Mouse (Mus musculus): Measurements from ENCODE around the gene Mzt1.
A peak's percentile ranks its signal among the peaks of the same experiment; 100 is the strongest.
"Not testable (repeated sequence)": the region's sequence is repeated elsewhere in the genome, so short reads cannot be mapped to it uniquely, and the experiment has no call there.

The Mzt1 gene

GRCm38 (mm10) chr14:99046031-99046781 is at the start of gene Mzt1, which contains the start of gene Bora:
Gene Mzt1, minus strand, starts transcription at chr14:99046134.
Gene Bora, plus strand, starts transcription at chr14:99046222.
- peak; percentile 95 for DNase-seq (ENCODE audit: low spot score in 2 of 2)

GRCm38 (mm10) chr14:99088947-99089346 is 43.0 kb upstream of the Mzt1 start:
- no peak for DNase-seq (ENCODE audit: low spot score in 2 of 2)

GRCm38 (mm10) chr14:99071146-99071545 is 25.2 kb upstream of the Mzt1 start:
- DNase-seq (ENCODE audit: low spot score in 2 of 2) = no peak

GRCm38 (mm10) chr14:99063091-99063490 is 17.2 kb upstream of the Mzt1 start:
- no peak for DNase-seq (ENCODE audit: low spot score in 2 of 2)

- DNase-seq (ENCODE audit: low spot score in 2 of 2) = peak; percentile 37 to 48
These were observed 14.7 kb upstream of the Mzt1 start for GRCm38 (mm10) chr14:99060616-99061015.

- DNase-seq (ENCODE audit: low spot score in 2 of 2) = no peak
These were observed 13.1 kb upstream of the Mzt1 start for GRCm38 (mm10) chr14:99058959-99059586.

- no peak for DNase-seq (ENCODE audit: low spot score in 2 of 2)
These were observed 848 bp upstream of the Mzt1 start for GRCm38 (mm10) chr14:99046782-99047181.

- DNase-seq (ENCODE audit: low spot score in 2 of 2) = peak in 1 of 2 experiments; percentile 34
These were observed 430 bp downstream of the Mzt1 start for GRCm38 (mm10) chr14:99045378-99046030.

GRCm38 (mm10) chr14:99044718-99045117 is 1.2 kb downstream of the Mzt1 start:
- DNase-seq (ENCODE audit: low spot score in 2 of 2) = no peak

- no peak for DNase-seq (ENCODE audit: low spot score in 2 of 2)
These were observed 1.8 kb downstream of the Mzt1 start for GRCm38 (mm10) chr14:99044096-99044495.

GRCm38 (mm10) chr14:99043499-99043898 is 2.4 kb downstream of the Mzt1 start:
- no peak for DNase-seq (ENCODE audit: low spot score in 2 of 2)

- DNase-seq (ENCODE audit: low spot score in 2 of 2) = no peak
These were observed 4.5 kb downstream of the Mzt1 start for GRCm38 (mm10) chr14:99041416-99041815.

- not testable (repeated sequence) for DNase-seq (ENCODE audit: low spot score in 2 of 2)
These were observed 6.6 kb downstream of the Mzt1 start for GRCm38 (mm10) chr14:99039308-99039707.

GRCm38 (mm10) chr14:99037703-99038102 is 8.2 kb downstream of the Mzt1 start:
- DNase-seq (ENCODE audit: low spot score in 2 of 2) = no peak

- no peak for DNase-seq (ENCODE audit: low spot score in 2 of 2)
These were observed 9.9 kb downstream of the Mzt1 start for GRCm38 (mm10) chr14:99036039-99036438.

GRCm38 (mm10) chr14:99034851-99035250 is 11.1 kb downstream of the Mzt1 start:
- not testable (repeated sequence) for DNase-seq (ENCODE audit: low spot score in 2 of 2)

- no peak for DNase-seq (ENCODE audit: low spot score in 2 of 2)
These were observed 13.3 kb downstream of the Mzt1 start for GRCm38 (mm10) chr14:99032596-99032995.

- no peak for DNase-seq (ENCODE audit: low spot score in 2 of 2)
These were observed 14.5 kb downstream of the Mzt1 start for GRCm38 (mm10) chr14:99031337-99031873.

- DNase-seq (ENCODE audit: low spot score in 2 of 2) = no peak
These were observed 15.9 kb downstream of the Mzt1 start for GRCm38 (mm10) chr14:99029987-99030386.

GRCm38 (mm10) chr14:99022346-99023086 is 23.4 kb downstream of the Mzt1 start:
- no peak for DNase-seq (ENCODE audit: low spot score in 2 of 2)

- no peak for DNase-seq (ENCODE audit: low spot score in 2 of 2)
These were observed 26.7 kb downstream of the Mzt1 start for GRCm38 (mm10) chr14:99019136-99019808.
